8 mouse cellular contexts compared by ENCODE assay signal in genomic region chr9:107374623-107375022, GRCm38 (mm10). TPM values are rescaled to one million over a fixed set of nuclear protein-coding genes. Genes with fewer than 3 reads are reported as not detected.
DNase-seq lines count a peak whose midpoint lies in the region; ATAC-seq and TF ChIP-seq lines count a peak whose summit lies in the region.

No protein-coding gene starts in this region.

- TF ChIP-seq POLR2A in thymus, adult 2 months (IDR thresholded peaks at IDR 0.05; ENCODE audit: control insufficient read depth, extremely low read depth, insufficient read depth, low read length, poor library complexity): no peak
- no peak for TF ChIP-seq POLR2A in testis, adult 2 months (IDR thresholded peaks at IDR 0.05; ENCODE audit: control insufficient read depth, low read depth, low read length)

- H3K9me3 ChIP-seq in forebrain, embryonic 11.5 days (ENCODE audit: control insufficient read depth, low read length): no peaks in the 10 kb centered on the region
- H3K9me3 ChIP-seq in forebrain, embryonic 16.5 days (ENCODE audit: control insufficient read depth, low read length): no peaks in the 10 kb centered on the region
- no peaks in the 10 kb centered on the region for H3K9me3 ChIP-seq in kidney, postnatal 0 days (replicated peaks; ENCODE audit: low read length)

- peaks cover 8% of the 10 kb centered on the region; the same call in 1 of the 2 replicates for H3K4me1 ChIP-seq in forebrain, embryonic 11.5 days (replicated peaks; ENCODE audit: control insufficient read depth, insufficient read depth, low read length)
- peaks cover 14% of the 10 kb centered on the region for H3K4me1 ChIP-seq in forebrain, embryonic 16.5 days (replicated peaks; ENCODE audit: control insufficient read depth, insufficient read depth, low read length)
- no peaks in the 10 kb centered on the region for H3K4me1 ChIP-seq in thymus, adult 2 months (replicated peaks; ENCODE audit: control insufficient read depth, insufficient read depth, low read length)
- H3K4me1 ChIP-seq in kidney, postnatal 0 days (replicated peaks; ENCODE audit: insufficient read depth, low read length): 0 out of 2 replicates have a peak, but pooled peaks cover 4% of the 10 kb centered on the region
- peaks cover 4% of the 10 kb centered on the region for H3K4me1 ChIP-seq in testis, adult 2 months (ENCODE audit: control insufficient read depth, insufficient read depth, low read length)

- no peak overlapping the region for H3K27ac ChIP-seq in forebrain, embryonic 11.5 days (ENCODE audit: low read depth, low read length)
- no peak overlapping the region for H3K27ac ChIP-seq in forebrain, embryonic 16.5 days (ENCODE audit: low read length)
- no peak overlapping the region for H3K27ac ChIP-seq in thymus, adult 2 months (ENCODE audit: control insufficient read depth, insufficient read depth, low read length)
- H3K27ac ChIP-seq in kidney, postnatal 0 days: no peak overlapping the region
- H3K27ac ChIP-seq in testis, adult 2 months (ENCODE audit: control insufficient read depth, insufficient read depth, low read depth, low read length): no peak overlapping the region

- H3K27me3 ChIP-seq in forebrain, embryonic 11.5 days (ENCODE audit: control insufficient read depth, insufficient read depth, low read length): peaks cover 19% of the 10 kb centered on the region
- peaks cover 37% of the 10 kb centered on the region for H3K27me3 ChIP-seq in forebrain, embryonic 16.5 days (replicated peaks; ENCODE audit: control insufficient read depth, insufficient read depth, low read length)
- peaks cover 14% of the 10 kb centered on the region for H3K27me3 ChIP-seq in thymus, adult 2 months (ENCODE audit: control insufficient read depth, insufficient read depth, low read length)
- peaks cover 27% of the 10 kb centered on the region for H3K27me3 ChIP-seq in kidney, postnatal 0 days (ENCODE audit: insufficient read depth, low read length)
- no peaks in the 10 kb centered on the region for H3K27me3 ChIP-seq in testis, adult 2 months (ENCODE audit: control insufficient read depth, insufficient read depth, low read length)

- no peak for ATAC-seq in forebrain, embryonic 11.5 days (replicated peaks; ENCODE audit: low FRiP score)
- ATAC-seq in forebrain, embryonic 16.5 days: no peak
- ATAC-seq in kidney, postnatal 0 days (replicated peaks; ENCODE audit: low FRiP score, low read depth): no peak

- H3K36me3 ChIP-seq in forebrain, embryonic 11.5 days (ENCODE audit: control insufficient read depth, insufficient read depth, low read length): no peaks in the 10 kb centered on the region
- no peaks in the 10 kb centered on the region for H3K36me3 ChIP-seq in forebrain, embryonic 16.5 days (ENCODE audit: control insufficient read depth, insufficient read depth)
- no peaks in the 10 kb centered on the region for H3K36me3 ChIP-seq in thymus, adult 2 months (ENCODE audit: control insufficient read depth, insufficient read depth, low read length)
- no peaks in the 10 kb centered on the region for H3K36me3 ChIP-seq in kidney, postnatal 0 days (ENCODE audit: insufficient read depth, low read length)
- no peaks in the 10 kb centered on the region for H3K36me3 ChIP-seq in testis, adult 2 months (ENCODE audit: control insufficient read depth, insufficient read depth, low read length)

- H3K9ac ChIP-seq in forebrain, embryonic 11.5 days (ENCODE audit: low read length): no peak overlapping the region
- no peak overlapping the region for H3K9ac ChIP-seq in forebrain, embryonic 16.5 days (replicated peaks; ENCODE audit: low read depth, low read length)
- no peak overlapping the region for H3K9ac ChIP-seq in kidney, postnatal 0 days (ENCODE audit: low read depth, low read length)

- no peak overlapping the region for H3K4me3 ChIP-seq in forebrain, embryonic 11.5 days (ENCODE audit: low read depth, low read length)
- no peak overlapping the region for H3K4me3 ChIP-seq in forebrain, embryonic 16.5 days (replicated peaks; ENCODE audit: low read length)
- H3K4me3 ChIP-seq in thymus, adult 2 months (ENCODE audit: control insufficient read depth, insufficient read depth, low read length): no peak overlapping the region
- no peak overlapping the region for H3K4me3 ChIP-seq in kidney, postnatal 0 days (replicated peaks; ENCODE audit: low read depth, low read length)
- H3K4me3 ChIP-seq in testis, adult 2 months (ENCODE audit: control insufficient read depth, low read depth, low read length): no peak overlapping the region

- 0 out of 2 replicates have a peak, but pooled peaks have one; percentile 15 for TF ChIP-seq CTCF in thymus, adult 2 months (IDR thresholded peaks at IDR 0.05; ENCODE audit: borderline replicate concordance, control insufficient read depth, extremely low read depth, insufficient read depth, low read length, poor library complexity)
- TF ChIP-seq CTCF in kidney, postnatal 0 days (IDR thresholded peaks at IDR 0.05; ENCODE audit: low read depth): peak; percentile 58
- TF ChIP-seq CTCF in testis, adult 2 months (IDR thresholded peaks at IDR 0.05; ENCODE audit: control insufficient read depth, insufficient read depth, insufficient replicate concordance, low read depth, low read length): peak; percentile 23; the same call in 1 of the 2 replicates

- peak; percentile 67 for DNase-seq in forebrain, embryonic 11.5 days (ENCODE audit: low spot score)
- DNase-seq in thymus, adult 2 months: peak; percentile 18
- no peak for DNase-seq in thymus, adult 18-20 months
- no peak for DNase-seq in kidney, postnatal 0 days (ENCODE audit: low spot score)
- DNase-seq in urinary bladder, adult 2 months (ENCODE audit: low spot score): no peak
- DNase-seq in urinary bladder, postnatal 10 days (ENCODE audit: low spot score): no peak

- WGBS in forebrain, embryonic 11.5 days: 8% methylated on average over 8 of the region's 8 CpGs
- WGBS in forebrain, embryonic 16.5 days: 3% methylated on average over 8 of the region's 8 CpGs
- WGBS in thymus, adult 2 months: 31% methylated on average over 8 of the region's 8 CpGs
- 9% methylated on average over 8 of the region's 8 CpGs for WGBS in kidney, postnatal 0 days

- H3K4me2 ChIP-seq in forebrain, embryonic 11.5 days (ENCODE audit: low read depth, low read length, severe bottlenecking): no peak overlapping the region
- no peak overlapping the region for H3K4me2 ChIP-seq in forebrain, embryonic 16.5 days (ENCODE audit: low read length)
- H3K4me2 ChIP-seq in kidney, postnatal 0 days (ENCODE audit: low read length): no peak overlapping the region

RNA-seq across cellular contexts. Expression of gene Cacna2d2, which starts 24.8 kb away (rescaled TPM):
- 1.8 and 2.8 TPM in 2 replicates for polyA plus RNA-seq in forebrain, embryonic 11.5 days (2014; fragmentation: Nextera tagmentation; extraction: Ambion mirVana)
- 3.6 and 5.8 TPM in 2 replicates for polyA plus RNA-seq in forebrain, embryonic 16.5 days (2015; fragmentation: Nextera tagmentation; extraction: Ambion mirVana)
- 7.7 and 8.9 TPM in 2 replicates for polyA plus RNA-seq in thymus, adult 2 months (2012; rRNA removed)
- 0.64 TPM in 2 replicates for polyA plus RNA-seq in kidney, postnatal 0 days (2015; fragmentation: Nextera tagmentation; extraction: Ambion mirVana)
- 5.2 and 8.2 TPM in 2 replicates for polyA plus RNA-seq in testis, adult 2 months (2012; rRNA removed)
- polyA plus RNA-seq in urinary bladder, adult 2 months (2012; rRNA removed): 0.46 and 0.84 TPM in 2 replicates

RNA-seq across cellular contexts. Expression of gene 6430571L13Rik, which starts 34.2 kb away (rescaled TPM):
- 1.3 and 1.6 TPM in 2 replicates for polyA plus RNA-seq in forebrain, embryonic 11.5 days (2014; fragmentation: Nextera tagmentation; extraction: Ambion mirVana)
- 3.3 and 5.4 TPM in 2 replicates for polyA plus RNA-seq in forebrain, embryonic 16.5 days (2015; fragmentation: Nextera tagmentation; extraction: Ambion mirVana)
- polyA plus RNA-seq in thymus, adult 2 months (2012; rRNA removed): 0.91 and 1.2 TPM in 2 replicates
- 2.0 and 2.2 TPM in 2 replicates for polyA plus RNA-seq in kidney, postnatal 0 days (2015; fragmentation: Nextera tagmentation; extraction: Ambion mirVana)
- 0.40 and 0.53 TPM in 2 replicates for polyA plus RNA-seq in testis, adult 2 months (2012; rRNA removed)
- polyA plus RNA-seq in urinary bladder, adult 2 months (2012; rRNA removed): 1.7 and 1.9 TPM in 2 replicates

RNA-seq across cellular contexts. Expression of gene Hemk1, which starts 36.5 kb away (rescaled TPM):
- 11.2 and 13.8 TPM in 2 replicates for polyA plus RNA-seq in forebrain, embryonic 11.5 days (2014; fragmentation: Nextera tagmentation; extraction: Ambion mirVana)
- 15.6 and 18.8 TPM in 2 replicates for polyA plus RNA-seq in forebrain, embryonic 16.5 days (2015; fragmentation: Nextera tagmentation; extraction: Ambion mirVana)
- polyA plus RNA-seq in thymus, adult 2 months (2012; rRNA removed): 23.6 and 25.5 TPM in 2 replicates
- 10.1 and 11.5 TPM in 2 replicates for polyA plus RNA-seq in kidney, postnatal 0 days (2015; fragmentation: Nextera tagmentation; extraction: Ambion mirVana)
- polyA plus RNA-seq in testis, adult 2 months (2012; rRNA removed): 22.0 TPM in 2 replicates
- 19.7 and 20.0 TPM in 2 replicates for polyA plus RNA-seq in urinary bladder, adult 2 months (2012; rRNA removed)

Comparison
In these comparisons a context has a peak if more than half of its experiments do, and no peak if none do; other contexts are left out.
1. DNase-seq: peak in forebrain, embryonic 11.5 days (single experiment) and thymus, adult 2 months (single experiment); none in thymus, adult 18-20 months (0 of 2), kidney, postnatal 0 days (single experiment), urinary bladder, adult 2 months (single experiment) and urinary bladder, postnatal 10 days (single experiment).
2. Peak in every context shown above with its lines, with median percentiles within 50 percentile points of each other: CTCF ChIP-seq.